Mouse (Mus musculus) heart, embryonic 13.5 days (tissue): Measurements from ENCODE around the gene Clrn3. TPM values are rescaled to one million over a fixed set of nuclear protein-coding genes. Genes with fewer than 3 reads are reported as not detected.

ENCODE experiments used
- ATAC-seq: fragments of 200-750 bp; cut with Nextera tagmentation; 2 replicates; pipeline ENCODE4 v1.8.0; 2017; ENCODE audit warnings: moderate TSS enrichment; ENCODE audit not compliant: insufficient number of reproducible peaks, low FRiP score, low TSS enrichment; ENCODE audit errors: extremely low read depth
- H3K27ac ChIP-seq: fragments of 300-500 bp; sonication (generic); replicated peaks from 2 replicates; pipeline ENCODE4 v1.5.1; 2015; ENCODE audit warnings: moderate library complexity, mild to moderate bottlenecking, inconsistent platforms
- H3K27me3 ChIP-seq: fragments of 300-500 bp; sonication (generic); replicated peaks from 2 replicates; pipeline ENCODE4 v1.6.1; 2015; ENCODE audit warnings: mild to moderate bottlenecking, inconsistent platforms
- H3K36me3 ChIP-seq: fragments of 300-500 bp; sonication (generic); 2 replicates; pipeline ENCODE4 v1.6.1; 2015; ENCODE audit warnings: mild to moderate bottlenecking, inconsistent platforms
- H3K4me1 ChIP-seq: fragments of 300-500 bp; sonication (generic); 2 replicates; pipeline ENCODE4 v1.6.1; 2015; ENCODE audit warnings: inconsistent platforms
- H3K4me2 ChIP-seq: fragments of 300-500 bp; sonication (generic); 2 replicates; pipeline ENCODE4 v1.6.1; 2015; ENCODE audit warnings: inconsistent platforms, mild to moderate bottlenecking, moderate library complexity
- H3K4me3 ChIP-seq: fragments of 300-500 bp; sonication (generic); 2 replicates; pipeline ENCODE4 v1.5.1; 2015; ENCODE audit warnings: moderate library complexity, mild to moderate bottlenecking, inconsistent platforms
- H3K9ac ChIP-seq: fragments of 300-500 bp; sonication (generic); 2 replicates; pipeline ENCODE4 v1.6.1; 2015; ENCODE audit warnings: inconsistent platforms, mild to moderate bottlenecking, moderate library complexity
- H3K9me3 ChIP-seq: fragments of 300-500 bp; sonication (generic); 2 replicates; pipeline ENCODE4 v1.6.1; 2016; ENCODE audit warnings: inconsistent platforms
- WGBS: fragments of 180-500 bp; shearing (Covaris S2); methylation state at CpG from one replicate; pipeline ENCODE4 v1.1.7; 2015; ENCODE audit warnings: mixed read lengths; 5-methylcytosine and 5-hydroxymethylcytosine counted together
- polyA plus RNA-seq: library from polyadenylated mRNA; unstranded; fragments of >200 nt; fragmentation: Nextera tagmentation; extraction: Ambion mirVana; gene quantifications from 2 replicates; pipeline ENCODE4 v1.2.1, GENCODE M21; 2015

The Clrn3 gene
- polyA plus RNA-seq, 1 experiment from 2014 or later, result not detected

DNA sequence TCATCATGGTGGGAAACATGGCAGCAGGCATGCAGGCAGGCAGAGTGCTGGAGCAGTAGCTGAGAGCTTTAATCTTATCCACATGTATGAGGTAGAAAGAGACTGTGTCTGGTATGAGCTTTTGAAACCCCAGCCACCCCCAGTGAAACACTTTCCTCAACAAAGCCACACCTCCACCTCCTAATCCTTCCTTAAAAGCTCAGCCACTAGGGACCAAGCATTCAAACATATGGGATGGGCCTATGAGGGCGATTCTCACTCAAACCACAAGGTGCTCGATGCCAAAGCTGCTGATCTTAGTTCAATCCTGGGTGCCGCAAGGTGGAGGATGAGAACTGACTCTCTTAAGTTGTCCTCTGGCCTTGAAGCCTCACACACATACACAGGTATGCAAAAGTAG lies 25.1 kb upstream of the Clrn3 start:
- peaks cover 25% of the 10 kb centered on the region for H3K27me3 ChIP-seq
- peaks cover 12% of the 10 kb centered on the region for H3K4me1 ChIP-seq
- H3K9ac ChIP-seq, result no peak overlapping the region
- 76% methylated on average over 3 of the region's 3 CpGs for WGBS
- no peak overlapping the region for H3K4me3 ChIP-seq
- H3K27ac ChIP-seq, result no peak overlapping the region
- H3K4me2 ChIP-seq, result no peak overlapping the region
- H3K36me3 ChIP-seq, result no peaks in the 10 kb centered on the region
- ATAC-seq, result no peak
- H3K9me3 ChIP-seq, result no peaks in the 10 kb centered on the region

- Histone ChIP-seq H3K9ac (no peak overlapping the region), H3K36me3 (no peaks in the 10 kb centered on the region), H3K9me3 (no peaks in the 10 kb centered on the region), H3K4me2 (no peak overlapping the region), H3K27ac (no peak overlapping the region), H3K27me3 (peaks cover 42% of the 10 kb centered on the region), H3K4me3 (no peak overlapping the region), H3K4me1 (peaks cover 13% of the 10 kb centered on the region)
- 31% methylated on average over 1 of the region's 1 CpGs for WGBS
- no peak for ATAC-seq
Observed at GRCm38 (mm10) chr7:135551547-135551946, 23.1 kb upstream of the Clrn3 start.

DNA sequence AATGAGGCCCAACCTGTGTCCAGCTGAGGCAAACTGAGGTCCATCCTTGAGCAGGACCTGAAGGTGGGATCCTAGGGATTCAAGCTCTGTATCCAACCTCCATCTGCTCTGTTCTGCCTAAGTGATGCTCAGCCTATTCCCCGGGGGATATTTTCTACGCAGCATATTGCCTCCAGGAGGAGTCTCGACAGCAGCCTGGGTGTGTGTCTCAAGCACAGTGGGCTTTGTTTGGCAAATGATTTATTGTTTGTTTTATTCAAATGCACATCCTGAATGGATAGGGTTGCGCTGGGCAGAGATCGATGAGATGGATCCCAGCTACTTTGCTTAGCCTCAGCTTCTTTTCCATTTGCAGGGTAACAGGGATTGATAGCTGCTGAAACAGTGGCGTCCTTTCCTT lies 20.0 kb upstream of the Clrn3 start:
- Histone ChIP-seq H3K27ac (no peak overlapping the region), H3K9me3 (no peaks in the 10 kb centered on the region), H3K36me3 (no peaks in the 10 kb centered on the region), H3K4me2 (no peak overlapping the region), H3K4me3 (no peak overlapping the region), H3K4me1 (peaks cover 16% of the 10 kb centered on the region), H3K9ac (no peak overlapping the region), H3K27me3 (peaks cover 48% of the 10 kb centered on the region)
- WGBS, result 74% methylated on average over 6 of the region's 6 CpGs
- ATAC-seq, result no peak

GRCm38 (mm10) chr7:135546530-135546929 lies 18.1 kb upstream of the Clrn3 start:
- Histone ChIP-seq H3K36me3 (no peaks in the 10 kb centered on the region), H3K27me3 (peaks cover 54% of the 10 kb centered on the region), H3K9ac (no peak overlapping the region), H3K4me1 (peaks cover 11% of the 10 kb centered on the region), H3K9me3 (no peaks in the 10 kb centered on the region), H3K27ac (no peak overlapping the region), H3K4me2 (no peak overlapping the region), H3K4me3 (no peak overlapping the region)
- no peak for ATAC-seq
- 49% methylated on average over 5 of the region's 5 CpGs for WGBS

- no peak for ATAC-seq
- 51% methylated on average over 7 of the region's 7 CpGs for WGBS
- Histone ChIP-seq H3K9ac (no peak overlapping the region), H3K9me3 (no peaks in the 10 kb centered on the region), H3K27ac (no peak overlapping the region), H3K36me3 (no peaks in the 10 kb centered on the region), H3K27me3 (peaks cover 58% of the 10 kb centered on the region), H3K4me3 (no peak overlapping the region), H3K4me2 (no peak overlapping the region), H3K4me1 (peaks cover 5% of the 10 kb centered on the region)
Observed at GRCm38 (mm10) chr7:135545957-135546356, 17.5 kb upstream of the Clrn3 start.

DNA sequence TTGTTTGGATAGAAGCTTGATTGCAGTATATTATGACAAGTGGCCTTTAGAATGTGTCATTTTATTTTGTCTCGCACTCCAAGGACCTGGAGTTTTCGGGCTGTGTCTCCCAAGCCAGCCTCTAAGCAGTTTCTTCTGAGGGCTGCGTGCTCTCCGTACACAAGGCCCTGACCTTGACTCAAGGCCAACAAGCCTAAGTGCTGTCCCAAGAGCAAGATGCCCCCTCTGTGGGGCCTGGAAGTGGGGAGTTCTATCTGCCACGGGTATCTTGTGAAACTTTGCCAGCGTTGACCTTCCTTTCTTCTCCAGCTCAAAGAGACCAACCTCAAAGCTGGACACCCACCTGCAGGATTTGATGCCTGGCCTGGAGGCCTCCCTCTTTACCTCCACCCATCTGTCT lies 15.9 kb upstream of the Clrn3 start:
- peaks cover 65% of the 10 kb centered on the region for H3K27me3 ChIP-seq
- no peak overlapping the region for H3K4me3 ChIP-seq
- H3K4me1 ChIP-seq, result peaks cover 3% of the 10 kb centered on the region; the same call in 1 of the 2 replicates
- H3K36me3 ChIP-seq, result no peaks in the 10 kb centered on the region
- H3K9me3 ChIP-seq, result no peaks in the 10 kb centered on the region
- 79% methylated on average over 6 of the region's 6 CpGs for WGBS
- no peak for ATAC-seq
- no peak overlapping the region for H3K9ac ChIP-seq
- H3K4me2 ChIP-seq, result no peak overlapping the region
- H3K27ac ChIP-seq, result no peak overlapping the region

GRCm38 (mm10) chr7:135543033-135543432 lies 14.6 kb upstream of the Clrn3 start:
- H3K27ac ChIP-seq, result no peak overlapping the region
- no peak overlapping the region for H3K4me2 ChIP-seq
- H3K4me3 ChIP-seq, result no peak overlapping the region
- H3K9me3 ChIP-seq, result no peaks in the 10 kb centered on the region
- H3K9ac ChIP-seq, result no peak overlapping the region
- no peak for ATAC-seq
- peaks cover 9% of the 10 kb centered on the region for H3K4me1 ChIP-seq
- 60% methylated on average over 3 of the region's 3 CpGs for WGBS
- H3K27me3 ChIP-seq, result peaks cover 66% of the 10 kb centered on the region
- no peaks in the 10 kb centered on the region for H3K36me3 ChIP-seq

- peaks cover 61% of the 10 kb centered on the region for H3K27me3 ChIP-seq
- WGBS, result 79% methylated on average over 3 of the region's 3 CpGs
Observed at GRCm38 (mm10) chr7:135542235-135542634, 13.8 kb upstream of the Clrn3 start.

GRCm38 (mm10) chr7:135539429-135539828 lies 11.0 kb upstream of the Clrn3 start:
- WGBS, result 55% methylated on average over 2 of the region's 2 CpGs
- H3K9me3 ChIP-seq, result no peaks in the 10 kb centered on the region

More at GRCm38 (mm10) chr7:135542235-135542634, 13.8 kb upstream of the Clrn3 start:
- no peaks in the 10 kb centered on the region for H3K9me3 ChIP-seq
- H3K4me1 ChIP-seq, result peaks cover 10% of the 10 kb centered on the region
- no peak overlapping the region for H3K4me3 ChIP-seq
- no peak for ATAC-seq
- no peak overlapping the region for H3K27ac ChIP-seq
- H3K4me2 ChIP-seq, result no peak overlapping the region
- no peak overlapping the region for H3K9ac ChIP-seq
- no peaks in the 10 kb centered on the region for H3K36me3 ChIP-seq

DNA sequence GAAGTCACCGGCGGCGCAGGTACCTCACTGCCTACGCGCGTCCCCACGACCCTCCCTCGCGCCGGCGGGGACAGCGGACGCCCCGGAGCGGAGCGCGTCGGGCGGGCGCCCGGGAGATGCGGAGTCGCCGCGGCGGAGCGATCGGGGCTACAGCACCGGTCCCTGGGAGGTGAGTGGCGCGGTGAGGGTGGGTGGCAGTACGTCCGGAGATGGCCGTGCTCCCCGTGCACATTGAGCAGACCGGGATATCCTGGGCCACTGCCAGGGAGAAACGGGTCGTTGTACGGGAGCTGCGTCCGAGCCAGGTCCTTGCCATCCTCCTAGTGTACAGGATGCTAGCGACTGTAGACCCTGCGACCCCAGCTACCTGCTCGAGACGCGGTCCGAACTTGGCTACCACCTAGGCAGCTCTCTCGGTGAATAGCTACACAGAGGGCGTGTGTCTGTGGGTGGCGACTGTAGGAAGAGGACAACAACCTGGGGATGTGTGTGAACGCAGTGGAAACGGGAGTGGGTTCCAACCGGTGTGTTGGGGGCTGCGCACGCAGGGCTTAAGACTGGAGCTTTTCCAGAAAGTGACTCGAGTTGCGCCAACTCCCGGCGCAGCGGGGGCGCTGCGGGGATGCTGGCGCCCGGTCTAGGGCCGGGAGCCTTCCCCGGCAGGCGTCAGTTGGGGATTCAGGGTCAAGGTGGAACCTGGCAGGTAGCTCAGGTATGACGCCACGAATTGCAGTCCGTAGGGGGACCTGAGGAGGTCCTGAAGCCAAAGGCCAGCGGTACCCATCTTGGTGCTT lies 9.7 kb upstream of the Clrn3 start:
- Histone ChIP-seq H3K36me3 (no peaks in the 10 kb centered on the region), H3K9ac (peak overlapping the region; percentile 80), H3K4me2 (peak overlapping the region; percentile 94), H3K9me3 (no peaks in the 10 kb centered on the region), H3K27me3 (peaks cover 56% of the 10 kb centered on the region), H3K4me1 (peaks cover 7% of the 10 kb centered on the region; the same call in 1 of the 2 replicates), H3K27ac (no peak overlapping the region), H3K4me3 (peak overlapping the region; percentile 70)
- WGBS, result 1% methylated on average over 71 of the region's 71 CpGs
- no peak for ATAC-seq

More at GRCm38 (mm10) chr7:135539429-135539828, 11.0 kb upstream of the Clrn3 start:
- Histone ChIP-seq H3K27me3 (peaks cover 63% of the 10 kb centered on the region), H3K4me2 (peak overlapping the region; percentile 94), H3K27ac (no peak overlapping the region), H3K9ac (no peak overlapping the region), H3K4me3 (peak overlapping the region; percentile 70; the same call in 1 of the 2 replicates), H3K4me1 (peaks cover 7% of the 10 kb centered on the region; the same call in 1 of the 2 replicates), H3K36me3 (no peaks in the 10 kb centered on the region)
- no peak for ATAC-seq

GRCm38 (mm10) chr7:135537341-135537901 lies 9.0 kb upstream of the Clrn3 start, which contains the start of gene Ptpre:
Gene Ptpre, plus strand, starts transcription at chr7:135537481.
- H3K9me3 ChIP-seq, result no peaks in the 10 kb centered on the region
- peak within 1 kb of the TSS; percentile 94 for H3K4me2 ChIP-seq
- H3K27me3 ChIP-seq, result peaks cover 56% of the 10 kb centered on the region
- no peaks in the 10 kb centered on the region for H3K36me3 ChIP-seq
- peak within 1 kb of the TSS; percentile 70 for H3K4me3 ChIP-seq
- ATAC-seq, result peak; percentile 62; the same call in 1 of the 2 replicates
- peak within 1 kb of the TSS; percentile 80 for H3K9ac ChIP-seq
- 6% methylated on average over 25 of the region's 28 CpGs for WGBS
- H3K4me1 ChIP-seq, result peaks cover 7% of the 10 kb centered on the region; the same call in 1 of the 2 replicates
- H3K27ac ChIP-seq, result no peak within 1 kb of the TSS
